Mouse (Mus musculus) hindbrain, embryonic 16.5 days (tissue): ENCODE measurements around the gene Cep152. TPM values are rescaled to one million over a fixed set of nuclear protein-coding genes. Genes with fewer than 3 reads are reported as not detected.

Experiments used
- ATAC-seq: fragments of 200-750 bp; cut with Nextera tagmentation; 2 replicates; pipeline ENCODE4 v1.8.0; 2017; ENCODE audit warnings: moderate TSS enrichment, moderate library complexity
- H3K27ac ChIP-seq: fragments of 300-500 bp; sonication (generic); 2 replicates; pipeline ENCODE4 v1.5.1; 2014; ENCODE audit warnings: low read depth, mild to moderate bottlenecking, control low read depth, low read length, moderate library complexity
- H3K27me3 ChIP-seq: fragments of 300-500 bp; sonication (generic); replicated peaks from 2 replicates; pipeline ENCODE4 v1.6.1; 2014; ENCODE audit warnings: low read length; ENCODE audit not compliant: control insufficient read depth, insufficient read depth
- H3K36me3 ChIP-seq: fragments of 300-500 bp; sonication (generic); 2 replicates; pipeline ENCODE4 v1.6.1; 2014; ENCODE audit warnings: mild to moderate bottlenecking, low read length, moderate library complexity, mixed read lengths; ENCODE audit not compliant: control insufficient read depth, insufficient read depth
- H3K4me1 ChIP-seq: fragments of 300-500 bp; sonication (generic); 2 replicates; pipeline ENCODE4 v1.6.1; 2014; ENCODE audit warnings: low read depth, low read length; ENCODE audit not compliant: control insufficient read depth, insufficient read depth
- H3K4me2 ChIP-seq: fragments of 300-500 bp; sonication (generic); 2 replicates; pipeline ENCODE4 v1.6.1; 2014; ENCODE audit warnings: mild to moderate bottlenecking, low read length, control low read depth, moderate library complexity
- H3K4me3 ChIP-seq: fragments of 300-500 bp; sonication (generic); 2 replicates; pipeline ENCODE4 v1.5.1; 2014; ENCODE audit warnings: mild to moderate bottlenecking, low read length, control low read depth, moderate library complexity
- H3K9ac ChIP-seq: fragments of 300-500 bp; sonication (generic); 2 replicates; pipeline ENCODE4 v1.6.1; 2014; ENCODE audit warnings: low read depth, mild to moderate bottlenecking, control low read depth, low read length, moderate library complexity
- H3K9me3 ChIP-seq: fragments of 300-500 bp; sonication (generic); 2 replicates; pipeline ENCODE4 v1.6.1; 2014; ENCODE audit warnings: mild to moderate bottlenecking, low read length, moderate library complexity; ENCODE audit not compliant: control insufficient read depth
- WGBS: fragments of 180-500 bp; shearing (Covaris S2); extraction: QIAGEN DNeasy Blood & Tissue Kit; methylation state at CpG from one replicate; pipeline ENCODE4 v1.1.7; 2014; 5-methylcytosine and 5-hydroxymethylcytosine counted together
- polyA plus RNA-seq: library from polyadenylated mRNA; unstranded; fragments of >200 nt; fragmentation: Nextera tagmentation; extraction: Ambion mirVana; gene quantifications from 2 replicates; pipeline ENCODE4 v1.2.1, GENCODE M21; 2015

The Cep152 gene
- polyA plus RNA-seq, 1 experiment from 2014 or later: 2.4 TPM

DNA sequence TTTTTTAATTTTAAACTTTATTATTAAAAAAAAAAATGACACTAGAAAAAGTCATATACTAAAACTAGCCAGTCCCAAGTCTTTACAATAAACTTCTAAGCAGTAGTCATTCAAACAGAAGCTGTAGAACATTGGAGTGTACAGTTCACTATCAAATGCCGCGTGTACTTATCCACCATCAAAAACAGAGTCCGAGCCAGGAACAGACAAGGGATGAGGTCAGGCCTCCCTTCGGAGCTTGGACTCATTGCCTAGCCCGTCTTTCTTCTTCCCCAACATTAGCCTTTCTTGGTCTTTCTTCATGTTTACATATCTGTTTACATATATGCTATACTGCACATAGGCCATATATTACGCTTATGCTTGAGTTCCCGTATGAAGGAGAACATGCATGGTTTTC lies 9.5 kb downstream of the Cep152 start:
- 92% methylated on average over 7 of the region's 7 CpGs for WGBS
- no peak for ATAC-seq
- H3K9ac ChIP-seq: no peak overlapping the region
- H3K4me3 ChIP-seq: no peak overlapping the region
- H3K36me3 ChIP-seq: peaks cover 10% of the 10 kb centered on the region; the same call in 1 of the 2 replicates
- H3K9me3 ChIP-seq: no peaks in the 10 kb centered on the region
- no peaks in the 10 kb centered on the region for H3K27me3 ChIP-seq
- H3K4me1 ChIP-seq: no peaks in the 10 kb centered on the region
- no peak overlapping the region for H3K4me2 ChIP-seq
- no peak overlapping the region for H3K27ac ChIP-seq

- Histone ChIP-seq H3K4me2 (no peak overlapping the region), H3K36me3 (no peaks in the 10 kb centered on the region), H3K27ac (no peak overlapping the region), H3K4me3 (no peak overlapping the region), H3K9me3 (no peaks in the 10 kb centered on the region), H3K9ac (no peak overlapping the region), H3K4me1 (no peaks in the 10 kb centered on the region), H3K27me3 (no peaks in the 10 kb centered on the region)
- ATAC-seq: no peak
- 81% methylated on average over 17 of the region's 17 CpGs for WGBS
Measured at GRCm38 (mm10) chr2:125606220-125606845, 18.6 kb downstream of the Cep152 start.

DNA sequence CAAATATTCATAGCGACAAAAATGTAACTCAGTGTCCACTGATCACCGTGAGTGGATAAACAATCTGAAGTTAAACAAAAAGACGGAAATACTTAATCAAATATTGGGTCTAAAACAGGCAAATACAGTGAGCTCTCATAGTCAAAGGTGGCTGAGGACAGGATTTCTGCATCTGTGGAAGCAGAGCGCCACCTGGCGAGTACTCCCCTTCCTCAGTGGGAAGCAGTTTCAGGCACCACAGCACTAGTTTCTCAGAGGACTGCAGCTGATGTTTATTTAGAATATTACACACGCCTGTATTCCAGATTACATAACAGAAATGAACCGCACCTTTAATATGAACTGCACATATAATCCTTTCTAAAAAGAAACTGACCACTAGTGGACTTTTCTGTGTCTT lies 20.3 kb downstream of the Cep152 start:
- 78% methylated on average over 7 of the region's 7 CpGs for WGBS
- no peak for ATAC-seq
- no peak overlapping the region for H3K4me3 ChIP-seq
- no peak overlapping the region for H3K27ac ChIP-seq
- no peak overlapping the region for H3K9ac ChIP-seq
- no peaks in the 10 kb centered on the region for H3K9me3 ChIP-seq
- H3K36me3 ChIP-seq: no peaks in the 10 kb centered on the region
- no peaks in the 10 kb centered on the region for H3K4me1 ChIP-seq
- H3K27me3 ChIP-seq: no peaks in the 10 kb centered on the region
- H3K4me2 ChIP-seq: no peak overlapping the region

- Histone ChIP-seq H3K36me3 (no peaks in the 10 kb centered on the region), H3K9ac (no peak overlapping the region), H3K27me3 (no peaks in the 10 kb centered on the region), H3K4me1 (no peaks in the 10 kb centered on the region), H3K4me2 (no peak overlapping the region), H3K9me3 (no peaks in the 10 kb centered on the region), H3K27ac (no peak overlapping the region), H3K4me3 (no peak overlapping the region)
- no peak for ATAC-seq
- WGBS: 94% methylated on average over 3 of the region's 3 CpGs
Measured at GRCm38 (mm10) chr2:125602970-125603369, 21.9 kb downstream of the Cep152 start.

- no peaks in the 10 kb centered on the region for H3K27me3 ChIP-seq
- no peaks in the 10 kb centered on the region for H3K9me3 ChIP-seq
- H3K4me3 ChIP-seq: no peak overlapping the region
- H3K36me3 ChIP-seq: no peaks in the 10 kb centered on the region
- ATAC-seq: no peak
- H3K4me1 ChIP-seq: no peaks in the 10 kb centered on the region
- H3K9ac ChIP-seq: no peak overlapping the region
- 87% methylated on average over 4 of the region's 4 CpGs for WGBS
- no peak overlapping the region for H3K4me2 ChIP-seq
- no peak overlapping the region for H3K27ac ChIP-seq
Measured at GRCm38 (mm10) chr2:125598958-125599357, 26.0 kb downstream of the Cep152 start.

GRCm38 (mm10) chr2:125598251-125598650 lies 26.7 kb downstream of the Cep152 start:
- H3K4me2 ChIP-seq: no peak overlapping the region
- no peak overlapping the region for H3K9ac ChIP-seq
- H3K27ac ChIP-seq: no peak overlapping the region
- 74% methylated on average over 6 of the region's 6 CpGs for WGBS
- ATAC-seq: 0 out of 2 replicates have a peak, but pooled peaks have one; percentile 42
- H3K27me3 ChIP-seq: no peaks in the 10 kb centered on the region
- H3K36me3 ChIP-seq: no peaks in the 10 kb centered on the region
- no peaks in the 10 kb centered on the region for H3K9me3 ChIP-seq
- no peaks in the 10 kb centered on the region for H3K4me1 ChIP-seq
- no peak overlapping the region for H3K4me3 ChIP-seq

GRCm38 (mm10) chr2:125594786-125595185 lies 30.1 kb downstream of the Cep152 start:
- no peaks in the 10 kb centered on the region for H3K9me3 ChIP-seq
- H3K4me1 ChIP-seq: no peaks in the 10 kb centered on the region
- ATAC-seq: no peak
- 68% methylated on average over 12 of the region's 12 CpGs for WGBS
- no peak overlapping the region for H3K9ac ChIP-seq
- H3K36me3 ChIP-seq: no peaks in the 10 kb centered on the region
- H3K27ac ChIP-seq: no peak overlapping the region
- H3K4me3 ChIP-seq: no peak overlapping the region
- H3K27me3 ChIP-seq: no peaks in the 10 kb centered on the region
- H3K4me2 ChIP-seq: no peak overlapping the region

GRCm38 (mm10) chr2:125594072-125594471 lies 30.8 kb downstream of the Cep152 start:
- Histone ChIP-seq H3K9ac (no peak overlapping the region), H3K4me3 (no peak overlapping the region), H3K9me3 (no peaks in the 10 kb centered on the region), H3K4me2 (no peak overlapping the region), H3K27ac (no peak overlapping the region), H3K27me3 (no peaks in the 10 kb centered on the region), H3K4me1 (no peaks in the 10 kb centered on the region), H3K36me3 (no peaks in the 10 kb centered on the region)
- WGBS: 83% methylated on average over 6 of the region's 6 CpGs
- ATAC-seq: no peak

GRCm38 (mm10) chr2:125591895-125592294 lies 33.0 kb downstream of the Cep152 start:
- no peak for ATAC-seq
- no peak overlapping the region for H3K27ac ChIP-seq
- no peak overlapping the region for H3K4me2 ChIP-seq
- H3K4me3 ChIP-seq: no peak overlapping the region
- H3K27me3 ChIP-seq: no peaks in the 10 kb centered on the region
- no peaks in the 10 kb centered on the region for H3K4me1 ChIP-seq
- peaks cover 3% of the 10 kb centered on the region; the same call in 1 of the 2 replicates for H3K36me3 ChIP-seq
- H3K9ac ChIP-seq: no peak overlapping the region
- 95% methylated on average over 4 of the region's 4 CpGs for WGBS
- H3K9me3 ChIP-seq: no peaks in the 10 kb centered on the region
